Mouse (Mus musculus) MEL (cell line): ENCODE data around the gene Apopt1. TPM values are rescaled to one million over a fixed set of nuclear protein-coding genes. Genes with fewer than 3 reads are reported as not detected.

Experiments used
- DNase-seq: peaks from one replicate; pipeline ENCODE4 v3.0.0; 2011; ENCODE audit warnings: low read depth, low spot score
- H3K27ac ChIP-seq: 2 replicates; pipeline ENCODE4 v1.5.1; 2012; ENCODE audit warnings: low read depth, mild to moderate bottlenecking, control low read depth, low read length, moderate library complexity; ENCODE audit not compliant: control insufficient read depth
- H3K27me3 ChIP-seq, 2 experiments: fragments of 150-350 bp in 1 of 2; sonication (generic) in 1 of 2; 2 replicates each; pipeline ENCODE4 v1.6.1; 2012; ENCODE audit warnings: low read length in 2 of 2, mild to moderate bottlenecking in 2 of 2, improper control_type of control experiment in 1 of 2, moderate library complexity in 1 of 2; ENCODE audit not compliant: insufficient read depth in 2 of 2, control insufficient read depth in 1 of 2
- H3K36me3 ChIP-seq, 2 experiments: 2 replicates each; pipeline ENCODE4 v1.6.1; 2012 to 2014; ENCODE audit warnings: low read length in 2 of 2, improper control_type of control experiment in 1 of 2, inconsistent platforms in 1 of 2, mild to moderate bottlenecking in 1 of 2; ENCODE audit not compliant: insufficient read depth in 2 of 2, control insufficient read depth in 1 of 2
- H3K4me1 ChIP-seq, 2 experiments: fragments of 150-350 bp in 1 of 2; sonication (generic) in 1 of 2; 2 replicates each; pipeline ENCODE4 v1.6.1; 2012; ENCODE audit warnings: low read length in 2 of 2, improper control_type of control experiment in 1 of 2, mild to moderate bottlenecking in 1 of 2; ENCODE audit not compliant: insufficient read depth in 2 of 2, control insufficient read depth in 1 of 2
- H3K4me3 ChIP-seq, 2 experiments: fragments of 150-350 bp in 1 of 2; sonication (generic) in 1 of 2; 2 replicates each; pipeline ENCODE4 v1.5.1; 2012; ENCODE audit warnings: low read depth in 2 of 2, low read length in 2 of 2, mild to moderate bottlenecking in 2 of 2, moderate library complexity in 2 of 2, control low read depth in 1 of 2, improper control_type of control experiment in 1 of 2; ENCODE audit not compliant: control insufficient read depth in 1 of 2, insufficient read depth in 1 of 2
- H3K79me2 ChIP-seq: 2 replicates; pipeline ENCODE4 v1.6.1; 2012; ENCODE audit warnings: mild to moderate bottlenecking, low read length, moderate library complexity; ENCODE audit not compliant: control insufficient read depth, poor library complexity, insufficient read depth
- H3K9ac ChIP-seq: 2 replicates; pipeline ENCODE4 v1.6.1; 2012; ENCODE audit warnings: low read depth, mild to moderate bottlenecking, control low read depth, low read length, moderate library complexity; ENCODE audit not compliant: control insufficient read depth, poor library complexity, severe bottlenecking
- H3K9me3 ChIP-seq: fragments of 150-350 bp; sonication (generic); replicated peaks from 2 replicates; pipeline ENCODE4 v1.6.1; 2012; ENCODE audit warnings: mild to moderate bottlenecking, low read length, improper control_type of control experiment, moderate library complexity; ENCODE audit not compliant: insufficient read depth
- BHLHE40 ChIP-seq: IDR thresholded peaks from 2 replicates; pipeline ENCODE4 v1.6.1; 2012; ENCODE audit warnings: low read depth, mild to moderate bottlenecking, inconsistent platforms, low read length, improper control_type of control experiment, borderline replicate concordance
- CHD1 ChIP-seq: IDR thresholded peaks from 2 replicates; pipeline ENCODE4 v1.6.1; 2012; ENCODE audit warnings: low read depth, mild to moderate bottlenecking, inconsistent platforms, low read length, improper control_type of control experiment
- CTCF ChIP-seq, 3 experiments: IDR thresholded peaks in 2 of 3; conservative IDR thresholded peaks in 1 of 3; 2 replicates each; pipeline ENCODE4 v1.5.1; 2011 to 2012; ENCODE audit warnings: low read length in 3 of 3, low read depth in 2 of 3, mild to moderate bottlenecking in 2 of 3, improper control_type of control experiment in 1 of 3, inconsistent platforms in 1 of 3, mixed read lengths in 1 of 3, moderate library complexity in 1 of 3; ENCODE audit not compliant: control insufficient read depth in 1 of 3, insufficient read depth in 1 of 3, poor library complexity in 1 of 3, severe bottlenecking in 1 of 3
- E2F4 ChIP-seq: IDR thresholded peaks from 2 replicates; pipeline ENCODE4 v1.6.1; 2011; ENCODE audit warnings: low read depth, low read length, improper control_type of control experiment, borderline replicate concordance
- EP300 ChIP-seq, 2 experiments: IDR thresholded peaks; 2 replicates each; pipeline ENCODE4 v1.6.1; 2011; ENCODE audit warnings: improper control_type of control experiment in 2 of 2, low read length in 2 of 2, low read depth in 1 of 2, mild to moderate bottlenecking in 1 of 2
- GABPA ChIP-seq: IDR thresholded peaks from 2 replicates; pipeline ENCODE4 v1.6.1; 2012; ENCODE audit warnings: low read depth, mild to moderate bottlenecking, inconsistent platforms, low read length, improper control_type of control experiment, moderate library complexity
- JUND ChIP-seq: IDR thresholded peaks from 2 replicates; pipeline ENCODE4 v1.6.1; 2011; ENCODE audit warnings: low read depth, mild to moderate bottlenecking, improper control_type of control experiment, low read length
- KAT2A ChIP-seq: conservative IDR thresholded peaks from 2 replicates; pipeline ENCODE4 v1.6.1; 2012; ENCODE audit warnings: low read depth, low read length, improper control_type of control experiment, inconsistent platforms
- MEF2A ChIP-seq: IDR thresholded peaks from 2 replicates; pipeline ENCODE4 v1.6.1; 2014; ENCODE audit warnings: low read depth, mild to moderate bottlenecking, inconsistent platforms, low read length, improper control_type of control experiment; ENCODE audit not compliant: poor library complexity, insufficient replicate concordance, severe bottlenecking; ENCODE audit errors: extremely low read depth
- MYB ChIP-seq: IDR thresholded peaks from 2 replicates; pipeline ENCODE4 v1.6.1; 2011; ENCODE audit warnings: mild to moderate bottlenecking, low read depth, low read length, improper control_type of control experiment
- MYC ChIP-seq: IDR thresholded peaks from 2 replicates; pipeline ENCODE4 v1.6.1; 2011; ENCODE audit warnings: low read depth, mild to moderate bottlenecking, low read length, improper control_type of control experiment, moderate library complexity
- POLR2A ChIP-seq, 2 experiments: IDR thresholded peaks; 2 replicates each; pipeline ENCODE4 v1.6.1; 2011 to 2012; ENCODE audit warnings: low read length in 2 of 2, mild to moderate bottlenecking in 2 of 2, control low read depth in 1 of 2, improper control_type of control experiment in 1 of 2, low read depth in 1 of 2, moderate library complexity in 1 of 2; ENCODE audit not compliant: control insufficient read depth in 1 of 2, insufficient read depth in 1 of 2, poor library complexity in 1 of 2
- POLR2AphosphoS2 ChIP-seq: IDR thresholded peaks from 2 replicates; pipeline ENCODE4 v1.6.1; 2011; ENCODE audit warnings: low read length, improper control_type of control experiment
- POLR2AphosphoS5 ChIP-seq: IDR thresholded peaks from 2 replicates; pipeline ENCODE4 v1.6.1; 2012; ENCODE audit warnings: low read depth, borderline replicate concordance, mild to moderate bottlenecking, inconsistent platforms, low read length, moderate library complexity, mixed read lengths
- RAD21 ChIP-seq: IDR thresholded peaks from 2 replicates; pipeline ENCODE4 v1.6.1; 2011; ENCODE audit warnings: mild to moderate bottlenecking, low read depth, low read length, improper control_type of control experiment
- SMC3 ChIP-seq: IDR thresholded peaks from 2 replicates; pipeline ENCODE4 v1.6.1; 2011; ENCODE audit warnings: low read depth, low read length, improper control_type of control experiment
- TBP ChIP-seq: IDR thresholded peaks from 2 replicates; pipeline ENCODE4 v1.8.0; 2011; ENCODE audit warnings: low read depth, low read length, improper control_type of control experiment
- TCF12 ChIP-seq: IDR thresholded peaks from 2 replicates; pipeline ENCODE4 v1.6.1; 2014; ENCODE audit warnings: low read depth, mild to moderate bottlenecking, inconsistent platforms, low read length, improper control_type of control experiment, moderate library complexity
- UBTF ChIP-seq: IDR thresholded peaks from 2 replicates; pipeline ENCODE4 v1.6.1; 2012; ENCODE audit warnings: low read depth, mild to moderate bottlenecking, inconsistent platforms, low read length, improper control_type of control experiment, moderate library complexity, borderline replicate concordance; ENCODE audit not compliant: insufficient read depth
- USF1 ChIP-seq: IDR thresholded peaks from 2 replicates; pipeline ENCODE4 v1.6.1; 2014; ENCODE audit warnings: low read depth, mild to moderate bottlenecking, inconsistent platforms, low read length, improper control_type of control experiment, moderate library complexity
- ZC3H11A ChIP-seq: IDR thresholded peaks from 2 replicates; pipeline ENCODE4 v1.6.1; 2012; ENCODE audit warnings: low read depth, mild to moderate bottlenecking, inconsistent platforms, low read length, improper control_type of control experiment
- ZKSCAN1 ChIP-seq: IDR thresholded peaks from 2 replicates; pipeline ENCODE4 v1.6.1; 2012; ENCODE audit warnings: low read depth, mild to moderate bottlenecking, inconsistent platforms, low read length, improper control_type of control experiment, moderate library complexity
- polyA plus RNA-seq, 2 experiments: library from polyadenylated mRNA; stranded (reverse) in 1 of 2; unstranded in 1 of 2; fragments of >175 nt in 1 of 2; fragments of >200 nt in 1 of 2; gene quantifications; 2 replicates each; pipeline versions ENCODE4 v1.2.1 to v1.2.4; 2012; ENCODE audit warnings: low replicate concordance in 2 of 2, low read depth in 1 of 2; ENCODE audit not compliant: insufficient read length in 2 of 2, insufficient read depth in 1 of 2, missing spikeins in 1 of 2
- total RNA-seq: library from RNA; depleted of rRNA; stranded (reverse); fragments of 300-350 nt; gene quantifications from 2 replicates; pipeline ENCODE4 v1.2.3, GENCODE M21; 2012

Apopt1 gene
- total and polyA plus RNA-seq, 3 experiments: 25.7 to 46.5 TPM; not detected in 1

DNA sequence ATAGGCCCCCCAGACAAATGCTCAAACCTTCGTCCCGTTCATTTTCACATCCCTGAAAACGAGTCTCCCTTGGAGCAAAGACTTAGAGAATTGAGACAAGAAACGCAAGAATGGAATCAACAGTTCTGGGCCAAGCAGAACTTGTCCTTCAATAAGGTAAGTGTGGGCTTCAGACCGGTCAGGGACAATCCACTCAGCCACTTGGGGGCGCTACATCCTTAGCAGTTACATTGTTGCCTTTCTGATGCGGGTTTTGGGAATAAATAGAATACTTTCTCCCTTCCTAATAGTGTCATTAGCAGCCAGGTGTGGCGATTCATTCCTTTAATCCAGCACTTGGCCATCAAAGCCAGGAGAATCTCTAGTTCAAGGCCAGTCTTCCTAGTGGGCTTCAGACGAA, 9.6 kb downstream of the Apopt1 start:
- H3K4me1 ChIP-seq: no peaks in the 10 kb centered on the region
- no peak overlapping the region for H3K4me3 ChIP-seq
- no peak overlapping the region for H3K9ac ChIP-seq
- TF ChIP-seq RAD21 (peak; percentile 65), CTCF (IDR thresholded peaks at IDR 0.05 in 2 of 3, conservative IDR thresholded peaks at IDR 0.05 in 1 of 3; ENCODE audit: control insufficient read depth in 1 of 3, insufficient read depth in 1 of 3, low read depth in 2 of 3, low read length in 3 of 3, poor library complexity in 1 of 3, severe bottlenecking in 1 of 3) (peak; percentile 61 to 84 (median 72)), GABPA (no peak), MYB (no peak), ZC3H11A (0 out of 2 replicates have a peak, but pooled peaks have one; percentile 3), SMC3 (peak; percentile 49), EP300 (IDR thresholded peaks at IDR 0.05; ENCODE audit: low read depth in 1 of 2, low read length in 2 of 2) (no peak), POLR2AphosphoS2 (no peak), POLR2AphosphoS5 (no peak), TBP (no peak), E2F4 (no peak)
- TF ChIP-seq, all 39 proteins: peak for 4
- H3K9me3 ChIP-seq: no peaks in the 10 kb centered on the region
- H3K79me2 ChIP-seq: no peaks in the 10 kb centered on the region
- no peak overlapping the region for H3K27ac ChIP-seq
- peak; percentile 64 for DNase-seq
- no peaks in the 10 kb centered on the region for H3K36me3 ChIP-seq
- no peaks in the 10 kb centered on the region for H3K27me3 ChIP-seq

DNA sequence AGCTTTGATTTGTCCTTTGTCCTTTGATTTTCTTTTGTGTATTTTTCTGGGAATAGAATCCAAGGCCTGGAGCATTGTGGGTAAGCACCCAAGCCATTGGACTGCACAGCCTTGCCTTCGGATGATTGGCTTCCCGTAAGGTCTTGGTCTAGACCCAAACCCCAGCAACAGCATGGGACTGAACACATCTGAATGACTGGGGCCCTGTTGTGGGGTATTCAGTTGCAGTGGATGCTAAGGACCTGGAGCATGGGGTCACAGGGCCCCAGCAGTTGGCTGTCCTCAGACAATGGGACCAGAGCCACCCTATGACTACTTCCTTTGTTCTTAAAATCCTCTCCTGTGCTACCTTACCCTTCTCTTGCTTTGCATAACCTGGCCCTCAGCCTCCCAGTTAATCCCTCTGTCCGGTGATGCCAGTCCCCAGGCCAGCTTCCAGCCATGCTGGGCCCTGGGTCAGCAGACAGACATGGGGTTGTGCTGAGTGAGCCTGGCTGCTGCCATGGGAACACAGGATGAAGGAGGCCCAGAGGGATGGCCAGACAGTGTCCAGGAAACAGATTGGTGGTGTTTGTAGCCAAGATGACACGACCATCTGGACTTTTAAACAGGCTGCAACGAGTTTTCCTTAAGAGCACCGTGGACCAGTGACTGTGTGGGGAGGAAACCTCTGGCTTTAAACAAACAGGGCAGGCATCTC, 11.7 kb downstream of the Apopt1 start:
- no peak for TF ChIP-seq TCF12
- TF ChIP-seq JUND: no peak
- Histone ChIP-seq H3K36me3 (peaks cover 0 to 1% of the 10 kb centered on the region in 2 experiments; a peak in 1 of 4 replicates), H3K4me1 (no peaks in the 10 kb centered on the region)

DNA sequence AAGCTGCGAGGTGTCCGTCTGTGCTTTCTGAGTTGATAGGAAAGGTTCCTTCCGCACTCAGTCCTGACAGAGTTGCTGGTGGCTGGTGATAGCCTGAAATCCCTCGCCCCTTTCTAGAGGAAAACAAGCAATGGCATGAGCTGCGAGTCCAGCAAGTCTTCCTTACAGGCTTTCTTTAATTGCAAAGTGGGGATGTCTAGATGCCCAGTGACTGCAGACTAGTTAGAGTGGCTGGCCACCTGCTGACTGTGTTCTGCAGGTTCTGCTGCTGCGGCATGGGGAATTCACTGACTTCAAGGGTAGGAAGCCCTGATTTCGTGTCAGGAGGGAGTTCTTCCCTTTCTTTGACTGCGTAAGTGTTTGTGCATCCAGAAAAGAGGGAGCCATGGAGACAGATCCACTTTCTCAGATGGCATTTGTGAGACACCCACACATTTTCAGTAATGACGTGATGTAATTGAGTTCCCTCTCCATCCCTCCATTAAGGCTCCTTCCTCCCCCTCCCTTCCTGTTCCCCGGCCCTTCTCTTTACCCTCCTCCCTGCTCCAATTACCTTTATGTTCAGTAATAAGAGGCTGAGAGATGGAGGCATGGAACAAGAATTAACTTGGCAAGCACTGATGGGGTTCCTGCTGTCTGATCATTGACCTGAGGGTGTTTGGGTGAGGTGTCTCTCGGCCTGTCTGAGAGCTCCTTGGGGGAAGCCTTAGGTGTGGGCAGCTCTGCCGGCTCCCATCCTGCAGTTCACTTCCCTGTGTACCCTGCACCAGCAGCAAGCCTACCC, 12.5 kb downstream of the Apopt1 start:
- no peaks in the 10 kb centered on the region for H3K9me3 ChIP-seq
- no peak overlapping the region for H3K27ac ChIP-seq
- no peak overlapping the region for H3K9ac ChIP-seq
- H3K79me2 ChIP-seq: no peaks in the 10 kb centered on the region
- no peak for TF ChIP-seq TBP
- no peak for TF ChIP-seq SMC3
- no peak for TF ChIP-seq MEF2A
- no peak for TF ChIP-seq POLR2A (IDR thresholded peaks at IDR 0.05; ENCODE audit: control insufficient read depth in 1 of 2, insufficient read depth in 1 of 2, low read depth in 1 of 2, low read length in 2 of 2, poor library complexity in 1 of 2)
- no peak for TF ChIP-seq ZKSCAN1
- no peak for TF ChIP-seq BHLHE40
- no peak for TF ChIP-seq MYC
- TF ChIP-seq RAD21: no peak
- TF ChIP-seq CHD1: no peak
- TF ChIP-seq POLR2AphosphoS2: no peak
- no peak for TF ChIP-seq UBTF
- no peak for TF ChIP-seq KAT2A
- TF ChIP-seq CTCF (IDR thresholded peaks at IDR 0.05 in 2 of 3, conservative IDR thresholded peaks at IDR 0.05 in 1 of 3; ENCODE audit: control insufficient read depth in 1 of 3, insufficient read depth in 1 of 3, low read depth in 2 of 3, low read length in 3 of 3, poor library complexity in 1 of 3, severe bottlenecking in 1 of 3): no peak
- no peak for TF ChIP-seq USF1
- no peaks in the 10 kb centered on the region for H3K27me3 ChIP-seq
- H3K4me1 ChIP-seq: no peaks in the 10 kb centered on the region
- DNase-seq: no peak
- no peak overlapping the region for H3K4me3 ChIP-seq
- H3K36me3 ChIP-seq: peaks cover 0 to 1% of the 10 kb centered on the region in 2 experiments; a peak in 1 of 4 replicates

More for the DNA sequence above, 11.7 kb downstream of the Apopt1 start:
- Histone ChIP-seq H3K27me3 (no peaks in the 10 kb centered on the region), H3K27ac (no peak overlapping the region), H3K9me3 (no peaks in the 10 kb centered on the region), H3K4me3 (no peak overlapping the region), H3K9ac (no peak overlapping the region), H3K79me2 (no peaks in the 10 kb centered on the region)
- no peak for DNase-seq
